Mouse (Mus musculus) cortical plate, adult 2 months (tissue): ENCODE measurements at regions not wholly inside any gene's neighbourhood (a gene's known extent, or its start where the extent isn't known, plus 50 kb on each side); places are given as distances from the start of the nearest gene placed in this dataset.

ENCODE experiments used
- CTCF ChIP-seq: fragments of 200-500 bp; IDR thresholded peaks from 2 replicates; pipeline ENCODE4 v1.5.1; 2011; ENCODE audit warnings: mild to moderate bottlenecking, control low read depth, low read length; ENCODE audit not compliant: insufficient read depth; ENCODE audit errors: extremely low read depth
- POLR2A ChIP-seq: fragments of 200-500 bp; IDR thresholded peaks from 2 replicates; pipeline ENCODE4 v1.6.1; 2011; ENCODE audit warnings: mild to moderate bottlenecking, low read length, control low read depth; ENCODE audit not compliant: insufficient read depth; ENCODE audit errors: extremely low read depth

DNA sequence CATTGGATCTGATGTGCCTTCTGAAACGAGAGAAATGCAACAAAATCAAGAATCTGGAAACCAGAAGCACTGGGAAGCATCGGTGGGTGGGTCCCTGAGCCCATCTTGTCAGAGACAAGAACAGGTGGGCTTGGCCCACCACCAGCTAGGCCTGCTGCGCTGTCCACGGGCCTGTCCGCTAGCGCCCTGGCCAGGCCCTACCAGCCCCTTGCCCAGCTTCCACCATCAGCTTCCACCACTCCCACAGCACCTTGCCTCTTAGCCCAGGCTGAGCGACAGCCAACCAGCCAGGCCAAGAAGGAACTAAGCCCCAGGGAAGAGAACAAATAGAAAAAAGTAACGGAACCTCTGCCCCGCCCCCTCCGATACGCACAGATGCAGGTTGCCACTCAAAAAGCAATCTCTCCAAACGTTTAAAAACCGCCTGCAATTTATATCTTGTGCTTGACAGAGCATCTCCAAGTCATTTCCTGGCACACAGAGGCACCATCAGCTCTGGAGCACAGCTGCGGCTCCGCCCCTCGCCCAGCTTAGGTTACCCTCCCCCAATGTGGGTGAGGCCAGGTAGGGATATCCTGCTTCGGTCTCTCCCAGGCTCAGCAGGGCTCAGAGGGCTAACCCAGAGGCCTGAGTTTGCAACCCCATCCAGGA lies 95.1 kb upstream of the Csf3r start:
- TF ChIP-seq POLR2A: no peak
- no peak for TF ChIP-seq CTCF
